Mouse (Mus musculus) heart, adult 2 months (tissue): ENCODE data around the gene Fam173a. TPM values are rescaled to one million over a fixed set of nuclear protein-coding genes. Genes with fewer than 3 reads are reported as not detected.

ENCODE experiments used
- DNase-seq, 2 experiments: peaks; one replicate each; pipeline ENCODE4 v3.0.0; 2021
- H3K27ac ChIP-seq: fragments of 200-600 bp; 2 replicates; pipeline ENCODE4 v1.8.1; 2022
- H3K27me3 ChIP-seq: fragments of 200-500 bp; 2 replicates; pipeline ENCODE4 v1.6.1; 2012; ENCODE audit warnings: mild to moderate bottlenecking, low read length, inconsistent platforms, mixed read lengths; ENCODE audit not compliant: control insufficient read depth, insufficient read depth
- H3K36me3 ChIP-seq: fragments of 200-500 bp; 2 replicates; pipeline ENCODE4 v1.6.1; 2012; ENCODE audit warnings: low read length, inconsistent platforms; ENCODE audit not compliant: control insufficient read depth, insufficient read depth
- H3K4me1 ChIP-seq: fragments of 200-500 bp; 2 replicates; pipeline ENCODE4 v1.6.1; 2011; ENCODE audit warnings: low read length; ENCODE audit not compliant: control insufficient read depth, insufficient read depth
- H3K4me3 ChIP-seq: fragments of 200-600 bp; 2 replicates; pipeline ENCODE4 v1.8.1; 2022
- H3K79me2 ChIP-seq: fragments of 200-500 bp; replicated peaks from 2 replicates; pipeline ENCODE4 v1.6.1; 2012; ENCODE audit warnings: mild to moderate bottlenecking, inconsistent platforms, low read length, moderate library complexity, mixed read lengths; ENCODE audit not compliant: control insufficient read depth, insufficient read depth
- H3K9ac ChIP-seq: fragments of 200-500 bp; 2 replicates; pipeline ENCODE4 v1.6.1; 2012; ENCODE audit warnings: low read depth, mild to moderate bottlenecking, control low read depth, inconsistent platforms, low read length, mixed read lengths
- CTCF ChIP-seq: fragments of 200-600 bp; IDR thresholded peaks from 2 replicates; pipeline ENCODE4 v1.8.1; 2022; ENCODE audit warnings: antibody characterized with exemption, mild to moderate bottlenecking, moderate library complexity
- EP300 ChIP-seq: fragments of 200-500 bp; IDR thresholded peaks from 2 replicates; pipeline ENCODE4 v1.6.1; 2011; ENCODE audit warnings: low read depth, low read length, control low read depth; ENCODE audit not compliant: insufficient read depth
- POLR2A ChIP-seq: fragments of 200-500 bp; IDR thresholded peaks from 2 replicates; pipeline ENCODE4 v1.6.1; 2011; ENCODE audit warnings: mild to moderate bottlenecking, low read depth, low read length, control low read depth; ENCODE audit not compliant: insufficient read depth
- WGBS: fragments of 180-500 bp; shearing (Covaris S2); methylation state at CpG from one replicate; pipeline ENCODE4 v1.1.7; 2018; 5-methylcytosine and 5-hydroxymethylcytosine counted together
- intact Hi-C: fragments of 180-260 bp; cut with DNase I; formaldehyde crosslinking; loops from one replicate; pipeline ENCODE4 v1.15.1; 2025
- polyA plus RNA-seq: library from polyadenylated mRNA; depleted of rRNA; stranded (reverse); fragments of >200 nt; gene quantifications from 2 replicates; pipeline ENCODE4 v1.2.3, GENCODE M21; 2012
- total RNA-seq, 2 experiments: library from RNA; stranded (reverse); gene quantifications; 2 replicates each; pipeline ENCODE4 v1.2.3; 2021

Fam173a gene
- total and polyA plus RNA-seq, 3 experiments, result 30.8 to 63.6 (median 38.3) TPM

DNA sequence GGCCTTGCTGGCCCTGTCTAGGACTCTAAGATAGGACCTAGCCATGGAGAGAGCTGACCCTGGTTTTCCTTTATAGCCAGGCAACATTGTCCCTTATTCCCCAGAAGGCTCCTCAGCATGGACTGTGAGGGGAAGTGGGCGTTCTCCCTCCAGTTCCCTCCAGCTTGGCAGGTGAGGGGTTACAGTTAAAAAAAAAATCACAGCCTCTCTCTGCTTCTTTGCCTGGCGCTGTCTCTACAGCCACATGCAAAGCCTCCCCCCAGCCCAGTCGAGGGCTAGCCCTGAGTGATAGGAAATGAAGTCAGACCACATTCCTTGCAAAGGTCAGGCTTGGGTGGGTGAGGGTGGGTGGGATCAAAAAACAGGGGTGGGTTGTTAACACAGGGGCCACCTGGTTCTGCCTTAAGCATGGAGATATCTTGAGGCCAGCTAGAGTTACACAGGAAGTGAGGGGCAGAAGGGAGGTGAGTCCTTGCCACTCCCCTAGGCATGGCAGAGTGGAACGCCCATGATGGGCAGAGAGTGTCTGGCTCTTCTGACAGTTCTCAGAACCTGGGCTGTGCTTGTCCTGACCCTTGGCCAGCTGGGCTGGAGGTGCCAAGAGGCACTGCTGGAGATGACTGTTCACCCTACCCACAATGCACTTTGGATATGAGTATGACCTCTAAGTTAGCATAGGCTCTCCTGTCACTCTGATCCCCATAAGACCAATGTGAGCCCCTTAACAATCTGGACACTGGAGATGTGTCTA is 36.9 kb downstream of the Fam173a start:
- no peak overlapping the region for H3K9ac ChIP-seq
- intact Hi-C loops, result no loop called here
- H3K27me3 ChIP-seq, result no peaks in the 10 kb centered on the region
- TF ChIP-seq CTCF (no peak), POLR2A (no peak), EP300 (no peak)
- H3K4me1 ChIP-seq, result no peaks in the 10 kb centered on the region
- WGBS, result 34% methylated on average over 4 of the region's 4 CpGs
- no peaks in the 10 kb centered on the region for H3K79me2 ChIP-seq
- H3K4me3 ChIP-seq, result no peak overlapping the region
- no peak overlapping the region for H3K27ac ChIP-seq
- no peaks in the 10 kb centered on the region for H3K36me3 ChIP-seq
- DNase-seq, result no peak

DNA sequence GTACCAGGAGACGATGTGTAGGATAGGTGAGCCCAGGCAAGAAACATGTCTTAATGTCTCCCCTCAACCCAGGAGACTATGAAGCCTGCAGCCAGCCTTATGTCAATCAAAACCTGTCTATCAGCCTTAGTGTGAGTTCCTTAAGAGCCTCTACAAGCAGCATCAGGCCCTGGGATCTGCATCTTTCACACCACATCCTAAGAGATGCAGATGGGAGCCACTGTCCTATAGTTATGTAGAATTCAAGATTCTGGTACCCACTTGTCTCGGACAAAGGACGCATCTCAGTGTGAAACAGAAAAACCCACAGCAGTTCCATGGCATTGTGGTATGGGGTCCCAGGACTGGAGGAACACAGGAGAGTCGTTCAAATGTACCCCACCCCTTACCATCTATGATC is 37.6 kb downstream of the Fam173a start:
- intact Hi-C loops, result no loop called here
- no peaks in the 10 kb centered on the region for H3K79me2 ChIP-seq
- no peak overlapping the region for H3K4me3 ChIP-seq
- H3K4me1 ChIP-seq, result no peaks in the 10 kb centered on the region
- no peak overlapping the region for H3K9ac ChIP-seq
- 80% methylated on average over 4 of the region's 4 CpGs for WGBS
- no peaks in the 10 kb centered on the region for H3K36me3 ChIP-seq
- no peaks in the 10 kb centered on the region for H3K27me3 ChIP-seq
- H3K27ac ChIP-seq, result no peak overlapping the region
- TF ChIP-seq CTCF (no peak), POLR2A (no peak), EP300 (no peak)
- no peak for DNase-seq

DNA sequence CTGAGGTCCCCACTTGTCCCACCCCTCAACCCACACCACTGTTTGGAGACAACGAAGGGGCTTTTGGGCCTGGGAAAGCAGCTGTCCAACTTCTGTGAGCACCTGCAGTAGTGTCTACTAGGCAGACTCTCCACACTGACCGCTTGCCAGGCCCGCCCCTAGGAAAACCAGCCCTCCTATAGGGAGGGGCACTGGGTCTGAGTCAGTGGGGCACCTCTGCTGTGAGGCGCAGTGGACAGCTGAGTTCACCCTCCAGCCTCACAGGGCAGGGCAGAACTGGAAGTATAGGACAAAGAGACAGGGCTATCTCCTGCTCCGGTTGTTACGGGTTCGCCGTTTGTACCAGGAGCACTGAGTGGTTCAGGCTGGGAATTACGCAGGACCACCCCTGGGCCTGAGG is 38.5 kb downstream of the Fam173a start, which contains the start of gene Msln:
Msln (minus strand) TSS at position 138 of the 400 bp plus-strand sequence.
- no peaks in the 10 kb centered on the region for H3K4me1 ChIP-seq
- no peak for DNase-seq
- WGBS, result 85% methylated on average over 9 of the region's 9 CpGs
- no peaks in the 10 kb centered on the region for H3K27me3 ChIP-seq
- H3K36me3 ChIP-seq, result no peaks in the 10 kb centered on the region
- H3K27ac ChIP-seq, result no peak within 1 kb of the TSS
- no peak within 1 kb of the TSS for H3K9ac ChIP-seq
- intact Hi-C loops, result no loop called here
- no peaks in the 10 kb centered on the region for H3K79me2 ChIP-seq
- no peak within 1 kb of the TSS for H3K4me3 ChIP-seq
- no peak for TF ChIP-seq EP300
- TF ChIP-seq POLR2A, result no peak
- TF ChIP-seq CTCF, result no peak

DNA sequence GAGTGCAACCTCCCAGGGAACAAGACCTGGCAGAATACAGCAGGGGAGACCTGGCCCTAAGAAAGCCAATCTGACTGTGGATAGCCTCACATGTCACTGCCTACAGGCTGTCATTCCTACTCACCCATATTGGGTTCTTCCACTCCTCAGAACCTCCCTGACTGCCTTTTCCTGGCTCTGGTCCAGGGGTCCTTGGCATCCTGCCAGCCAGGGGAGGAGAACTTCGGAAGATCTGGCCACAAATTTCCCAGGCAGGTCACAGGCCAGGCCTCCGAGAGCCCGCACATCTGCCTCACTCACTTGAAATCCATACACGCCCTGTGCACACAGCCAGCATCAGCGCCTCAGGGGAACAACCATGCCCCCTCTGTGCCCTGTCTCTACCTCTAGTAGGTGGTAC is 41.3 kb downstream of the Fam173a start:
- intact Hi-C loops, result no loop called here
- Histone ChIP-seq H3K27ac (no peak overlapping the region), H3K9ac (no peak overlapping the region), H3K27me3 (no peaks in the 10 kb centered on the region), H3K4me3 (no peak overlapping the region), H3K79me2 (no peaks in the 10 kb centered on the region), H3K4me1 (no peaks in the 10 kb centered on the region), H3K36me3 (no peaks in the 10 kb centered on the region)
- 20% methylated on average over 5 of the region's 5 CpGs for WGBS
- peak; percentile 33 to 47 for DNase-seq
- no peak for TF ChIP-seq CTCF
- no peak for TF ChIP-seq POLR2A

DNA sequence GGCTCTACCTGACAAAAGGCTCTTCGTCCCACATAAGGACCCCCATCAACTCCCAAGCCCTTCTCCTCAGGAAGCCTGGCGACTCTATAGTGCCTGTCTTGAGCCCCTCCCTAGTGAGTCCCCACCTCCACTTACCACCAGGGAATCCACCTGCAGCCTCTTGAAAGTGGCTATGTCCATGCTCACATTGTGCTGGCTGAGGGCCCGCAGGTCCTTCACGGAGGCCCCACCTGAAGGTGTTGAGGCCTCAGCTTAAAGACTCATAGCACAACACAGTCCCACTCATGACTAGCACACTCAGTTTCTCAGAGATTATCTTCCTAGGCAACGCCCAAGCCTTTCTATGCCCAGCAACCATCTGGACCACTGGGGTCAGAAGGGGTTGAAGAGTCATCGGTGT is 43.4 kb downstream of the Fam173a start:
- no peaks in the 10 kb centered on the region for H3K79me2 ChIP-seq
- no peaks in the 10 kb centered on the region for H3K4me1 ChIP-seq
- no peaks in the 10 kb centered on the region for H3K36me3 ChIP-seq
- 81% methylated on average over 6 of the region's 6 CpGs for WGBS
- no peak overlapping the region for H3K27ac ChIP-seq
- no peak overlapping the region for H3K4me3 ChIP-seq
- no peaks in the 10 kb centered on the region for H3K27me3 ChIP-seq
- H3K9ac ChIP-seq, result no peak overlapping the region
- intact Hi-C loops, result no loop called here
- TF ChIP-seq POLR2A (no peak), EP300 (no peak), CTCF (no peak)
- DNase-seq, result no peak

DNA sequence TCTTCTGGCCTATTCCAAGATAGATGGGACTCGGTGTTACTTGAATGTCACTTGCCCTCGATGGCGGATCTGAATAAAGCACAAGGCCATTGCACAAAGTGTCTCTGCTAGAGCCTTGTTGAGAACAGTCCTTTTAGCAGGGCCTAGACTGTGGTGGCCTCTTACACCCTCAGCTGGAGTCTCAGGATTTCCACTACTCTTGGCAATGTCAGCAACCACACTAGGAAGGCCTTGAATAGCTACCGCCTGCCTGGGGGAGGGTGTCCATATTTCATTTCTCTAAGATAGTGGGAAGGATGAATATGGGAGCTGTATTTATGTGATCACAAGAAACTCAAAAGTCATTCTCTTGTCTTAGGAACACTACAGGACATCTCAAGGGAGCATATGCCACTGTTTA is 44.5 kb downstream of the Fam173a start:
- H3K4me1 ChIP-seq, result no peaks in the 10 kb centered on the region
- H3K36me3 ChIP-seq, result no peaks in the 10 kb centered on the region
- 78% methylated on average over 4 of the region's 4 CpGs for WGBS
- H3K27ac ChIP-seq, result no peak overlapping the region
- DNase-seq, result no peak
- TF ChIP-seq EP300 (no peak), CTCF (no peak), POLR2A (no peak)
- H3K4me3 ChIP-seq, result no peak overlapping the region
- H3K79me2 ChIP-seq, result no peaks in the 10 kb centered on the region
- H3K9ac ChIP-seq, result no peak overlapping the region
- intact Hi-C loops, result no loop called here
- no peaks in the 10 kb centered on the region for H3K27me3 ChIP-seq
